Mouse (Mus musculus): Measurements from ENCODE around the gene BC025920.
A peak's percentile ranks its signal among the peaks of the same experiment; 100 is the strongest.

The BC025920 gene

DNA sequence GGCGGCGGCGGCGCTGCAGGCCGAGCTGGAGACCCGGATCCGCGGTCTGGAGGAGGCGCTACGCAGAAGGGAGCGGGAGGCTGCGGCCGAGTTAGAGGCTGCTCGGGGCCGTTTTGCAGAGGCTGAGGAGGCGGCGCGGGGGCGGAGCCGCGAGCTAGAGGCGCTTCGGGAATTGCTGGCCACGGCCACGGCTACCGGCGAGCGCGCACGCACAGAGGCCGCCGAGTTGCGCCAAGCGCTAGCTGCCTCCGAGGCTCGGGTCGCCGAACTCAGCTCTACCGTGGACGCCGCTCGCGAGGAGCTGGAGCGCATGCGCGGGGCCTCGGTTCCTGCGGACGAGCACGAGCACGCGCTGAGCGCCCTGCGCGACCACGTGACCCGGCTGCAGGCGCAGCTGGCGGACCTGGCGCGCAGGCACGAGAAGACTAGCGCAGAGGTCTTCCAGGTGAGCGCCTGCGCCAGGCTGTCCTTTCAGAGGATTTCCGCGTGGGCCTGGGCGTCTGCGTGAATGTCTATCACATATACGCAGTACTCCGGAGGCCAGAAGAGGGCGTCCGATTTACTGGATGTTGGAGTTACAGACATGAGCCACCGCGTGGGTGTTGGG is 37.5 kb downstream of the BC025920 start:
- peak; percentile 100 for DNase-seq

DNA sequence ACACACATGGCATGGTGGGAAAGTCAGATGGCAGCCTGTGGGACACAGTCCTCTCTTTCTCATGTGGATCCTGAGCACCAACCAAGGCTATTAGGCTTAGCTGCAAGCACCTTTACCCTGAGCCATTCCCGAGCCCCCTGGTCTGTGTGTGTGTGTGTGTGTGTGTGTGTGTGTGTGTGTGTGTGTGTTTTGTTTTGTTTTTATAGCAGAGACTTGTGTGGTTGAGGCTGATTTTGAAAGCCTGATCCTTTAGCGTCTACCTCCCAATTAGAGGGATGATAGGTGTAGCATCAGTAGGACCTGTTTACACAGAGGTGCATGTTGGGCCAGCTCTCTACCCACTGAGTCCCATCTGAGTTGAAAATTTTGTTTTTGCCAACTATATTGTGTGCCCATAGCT is 38.1 kb downstream of the BC025920 start:
- no peak for DNase-seq

DNA sequence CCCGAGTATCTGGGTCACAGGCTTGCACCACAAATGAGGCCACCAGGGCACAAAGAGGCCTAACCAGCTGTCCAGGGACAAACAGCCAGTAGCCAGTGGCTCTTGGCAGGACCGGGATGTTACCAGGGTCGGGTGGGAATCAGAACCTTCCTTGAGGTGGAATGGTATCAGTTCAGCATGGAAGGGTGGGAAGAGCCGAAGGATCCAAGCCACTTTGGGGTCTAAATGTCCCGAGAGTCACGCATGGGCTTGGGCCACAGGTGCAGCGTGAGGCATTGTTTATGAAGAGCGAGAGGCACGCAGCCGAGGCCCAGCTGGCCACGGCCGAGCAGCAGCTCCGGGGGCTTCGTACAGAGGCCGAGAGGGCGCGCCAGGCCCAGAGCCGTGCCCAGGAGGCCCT is 38.6 kb downstream of the BC025920 start:
- DNase-seq = peak; percentile 89

DNA sequence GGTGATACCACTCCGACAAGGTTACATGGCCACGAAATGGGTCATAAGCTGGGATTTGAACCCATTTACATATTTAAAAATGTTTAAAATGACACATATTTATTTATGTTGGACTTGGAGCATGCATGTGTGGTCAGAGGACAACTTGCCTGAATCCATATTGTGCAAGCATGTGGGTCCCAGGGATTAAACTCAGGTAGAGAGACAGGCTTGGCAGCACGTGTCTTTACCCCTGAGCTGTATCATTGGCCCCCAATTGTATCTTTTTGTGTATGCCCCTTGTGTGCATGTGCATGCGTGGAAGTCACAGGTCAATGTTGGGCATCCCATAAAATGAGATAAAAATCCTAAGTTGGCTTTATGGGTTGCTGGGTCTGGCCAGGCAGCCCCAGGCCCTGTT is 39.3 kb downstream of the BC025920 start:
- DNase-seq = peak; percentile 71

DNA sequence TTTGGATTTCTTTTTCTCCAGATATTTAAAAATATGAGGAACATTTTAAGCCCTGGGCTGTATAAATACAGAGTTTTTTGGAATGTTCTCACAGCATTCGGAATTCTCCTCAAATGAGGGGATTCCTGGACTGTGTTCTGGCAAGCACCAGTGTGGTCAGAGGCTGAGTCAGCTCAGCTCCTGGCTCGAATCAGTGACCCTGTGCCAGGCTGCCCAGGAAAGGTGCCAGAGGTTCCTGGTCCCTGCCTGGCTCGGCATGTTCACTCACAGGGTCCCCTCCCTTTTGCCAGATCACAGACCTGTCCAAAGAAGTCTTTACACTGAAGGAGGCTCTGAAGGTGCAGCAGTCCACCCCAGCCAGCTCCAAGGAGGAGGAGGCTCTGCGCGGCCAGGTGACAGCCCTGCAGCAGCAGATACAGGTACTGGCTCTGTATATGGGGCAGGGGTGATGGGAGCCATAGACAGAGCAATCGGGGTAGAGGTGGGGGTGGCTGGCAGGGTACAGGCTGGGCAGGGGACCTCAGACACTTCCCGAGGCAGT is 40.0 kb downstream of the BC025920 start:
- peak; percentile 89 for DNase-seq

DNA sequence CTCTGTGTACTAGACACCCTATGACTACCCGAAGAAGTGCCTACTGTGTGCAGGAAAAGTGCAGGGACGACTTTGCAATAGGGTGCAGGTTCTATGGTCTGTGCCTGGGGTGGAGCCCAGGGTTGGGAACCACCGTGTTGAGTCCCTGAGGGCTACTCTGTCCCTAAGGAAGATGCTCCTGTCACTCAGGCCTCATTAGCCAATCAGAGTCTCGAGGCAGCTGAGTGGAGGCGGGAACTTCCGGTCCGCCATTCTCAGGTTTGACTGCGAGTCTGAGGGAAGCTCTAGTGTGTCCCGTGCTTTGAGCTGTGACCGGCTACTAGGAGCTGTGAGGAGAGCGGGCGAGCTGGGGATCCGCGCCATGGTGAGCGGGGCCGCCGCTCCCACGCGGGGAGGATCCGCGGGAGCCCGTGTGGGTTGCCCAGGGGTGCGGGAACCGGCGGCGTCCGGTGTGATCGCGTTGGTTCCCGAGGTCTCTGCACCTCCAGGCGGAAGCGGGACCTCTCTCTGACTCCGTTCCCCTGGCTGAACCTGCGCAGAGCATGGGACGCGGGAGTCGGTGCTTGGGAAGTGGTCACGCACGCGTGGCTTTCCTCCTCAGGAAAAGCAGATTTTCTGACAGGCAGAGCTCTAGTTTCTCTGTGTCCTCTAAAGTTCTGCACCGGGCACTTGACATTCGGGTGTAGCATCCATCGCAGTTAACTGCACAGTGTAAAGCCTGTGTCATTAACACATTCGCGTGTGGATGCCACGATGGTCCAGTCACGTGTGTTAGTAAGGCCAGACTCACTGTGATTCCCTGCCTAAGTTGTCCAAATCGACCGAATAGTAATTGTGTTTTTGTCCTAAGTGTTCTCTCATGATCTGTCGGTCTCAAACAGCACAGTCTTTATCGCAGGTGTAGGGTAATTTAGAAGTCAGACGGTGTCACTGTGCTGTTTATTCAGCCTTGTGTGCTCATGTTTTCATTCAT is 43.0 kb downstream of the BC025920 start, which contains the start of gene Gm10778:
Gene Gm10778, plus strand, starts transcription at position 257 of the 973 bp plus-strand sequence.
- peak; percentile 99 for DNase-seq

DNA sequence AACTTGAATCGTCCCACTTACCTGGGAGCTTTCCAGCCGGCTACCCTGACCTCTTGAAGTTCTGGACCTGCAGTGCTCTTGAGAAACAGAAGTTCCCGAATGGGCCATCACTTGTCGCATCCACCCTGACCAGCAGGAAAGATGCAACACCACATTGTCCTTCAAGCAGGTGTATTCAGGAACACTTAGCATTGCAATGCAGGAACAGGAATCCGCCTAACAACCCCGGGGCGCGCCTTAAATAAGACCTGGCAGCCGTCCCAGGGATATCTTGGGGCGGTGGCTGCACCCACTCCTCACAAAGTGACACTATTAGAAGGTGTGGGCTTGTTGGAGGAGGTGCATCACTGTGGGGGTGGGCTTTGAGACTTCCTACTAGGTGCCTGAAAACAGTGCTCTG is 49.1 kb downstream of the BC025920 start:
- peak; percentile 69 for DNase-seq

DNA sequence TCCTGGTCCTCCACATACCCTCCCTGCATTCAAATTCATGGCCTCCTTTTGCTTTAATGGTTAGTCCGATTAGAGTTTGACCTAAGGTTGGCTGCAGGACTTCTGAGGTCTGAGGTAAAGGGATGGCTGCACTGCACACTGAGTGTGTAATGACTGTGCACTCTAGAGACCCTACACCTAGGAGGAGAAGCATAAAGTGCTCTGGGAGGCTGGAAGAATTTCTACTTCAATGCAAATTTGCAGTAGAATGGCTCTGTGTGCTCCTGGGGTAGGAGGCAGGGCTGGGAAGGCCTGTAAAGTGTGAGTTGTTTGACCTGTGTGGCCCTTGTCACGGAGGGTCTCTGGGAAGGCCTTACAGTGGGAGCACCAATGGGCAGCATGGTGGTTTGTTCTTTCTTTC is 50.1 kb downstream of the BC025920 start:
- DNase-seq = peak; percentile 39

All from heart, adult 11 months (tissue).